Mouse (Mus musculus): ENCODE data around the gene Dnm3. TPM values are rescaled to one million over a fixed set of nuclear protein-coding genes. Genes with fewer than 3 reads are reported as not detected.

Gene Dnm3
- polyA plus RNA-seq, 1 experiment from 2014 or later: 6.9 TPM

- no peaks in the 10 kb centered on the region for H3K36me3 ChIP-seq (ENCODE audit: control insufficient read depth, insufficient read depth, low read length)
- no peaks in the 10 kb centered on the region for H3K9me3 ChIP-seq (ENCODE audit: control insufficient read depth, low read length)
- peaks cover 32% of the 10 kb centered on the region for H3K4me1 ChIP-seq (replicated peaks; ENCODE audit: control insufficient read depth, insufficient read depth, low read length)
- DNase-seq (ENCODE audit: low spot score): no peak
- no peak overlapping the region for H3K4me3 ChIP-seq (ENCODE audit: low read depth, low read length)
- no peak overlapping the region for H3K9ac ChIP-seq (ENCODE audit: low read length)
- WGBS: 62% methylated on average over 6 of the region's 6 CpGs
- no peaks in the 10 kb centered on the region for H3K27me3 ChIP-seq (replicated peaks; ENCODE audit: control insufficient read depth, insufficient read depth, low read length)
- H3K4me2 ChIP-seq (ENCODE audit: low read length): no peak overlapping the region
- H3K27ac ChIP-seq (ENCODE audit: low read depth): peak overlapping the region; percentile 72
- ATAC-seq (replicated peaks; ENCODE audit: low FRiP score, low TSS enrichment, low read depth): no peak
These were observed 400.4 kb downstream of the Dnm3 start for GRCm38 (mm10) chr1:162077454-162077853.

GRCm38 (mm10) chr1:162076581-162077001, 401.2 kb downstream of the Dnm3 start:
- H3K27ac ChIP-seq (ENCODE audit: low read depth): peak overlapping the region; percentile 72

DNA sequence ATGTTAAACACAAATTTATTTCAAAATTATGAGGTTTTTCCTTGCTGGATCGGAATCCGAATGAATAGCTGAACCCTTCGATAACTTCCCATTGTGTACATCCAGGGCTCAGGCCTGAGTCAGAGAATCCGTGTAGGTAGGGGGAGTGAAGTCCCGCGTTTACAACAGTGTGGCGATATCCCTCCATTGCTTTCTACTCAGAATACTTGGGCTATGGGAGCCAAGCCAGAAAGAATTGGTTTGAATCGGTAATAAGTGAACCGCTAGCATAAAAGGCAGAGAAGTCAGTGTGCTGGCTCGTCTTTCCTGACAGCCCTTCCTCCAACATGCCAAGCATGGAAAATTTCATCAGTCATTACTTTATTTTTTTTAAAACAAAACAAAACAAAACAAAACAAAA, 402.0 kb downstream of the Dnm3 start:
- Histone ChIP-seq H3K27me3 (replicated peaks; ENCODE audit: control insufficient read depth, insufficient read depth, low read length) (no peaks in the 10 kb centered on the region), H3K9me3 (ENCODE audit: control insufficient read depth, low read length) (no peaks in the 10 kb centered on the region), H3K4me1 (replicated peaks; ENCODE audit: control insufficient read depth, insufficient read depth, low read length) (peaks cover 22% of the 10 kb centered on the region), H3K4me3 (ENCODE audit: low read depth, low read length) (no peak overlapping the region), H3K27ac (ENCODE audit: low read depth) (peak overlapping the region; percentile 79), H3K9ac (ENCODE audit: low read length) (no peak overlapping the region), H3K36me3 (ENCODE audit: control insufficient read depth, insufficient read depth, low read length) (no peaks in the 10 kb centered on the region), H3K4me2 (ENCODE audit: low read length) (no peak overlapping the region)
- ATAC-seq (replicated peaks; ENCODE audit: low FRiP score, low TSS enrichment, low read depth): no peak
- WGBS: 71% methylated on average over 10 of the region's 10 CpGs
- DNase-seq (ENCODE audit: low spot score): no peak

More at GRCm38 (mm10) chr1:162076581-162077001, 401.2 kb downstream of the Dnm3 start:
- no peak for DNase-seq (ENCODE audit: low spot score)
- peaks cover 24% of the 10 kb centered on the region for H3K4me1 ChIP-seq (replicated peaks; ENCODE audit: control insufficient read depth, insufficient read depth, low read length)
- H3K36me3 ChIP-seq (ENCODE audit: control insufficient read depth, insufficient read depth, low read length): no peaks in the 10 kb centered on the region
- H3K27me3 ChIP-seq (replicated peaks; ENCODE audit: control insufficient read depth, insufficient read depth, low read length): no peaks in the 10 kb centered on the region
- no peaks in the 10 kb centered on the region for H3K9me3 ChIP-seq (ENCODE audit: control insufficient read depth, low read length)
- H3K4me3 ChIP-seq (ENCODE audit: low read depth, low read length): no peak overlapping the region
- no peak; the same call in 1 of the 2 replicates for ATAC-seq (replicated peaks; ENCODE audit: low FRiP score, low TSS enrichment, low read depth)
- H3K9ac ChIP-seq (ENCODE audit: low read length): no peak overlapping the region
- H3K4me2 ChIP-seq (ENCODE audit: low read length): no peak overlapping the region
- 36% methylated on average over 10 of the region's 10 CpGs for WGBS

GRCm38 (mm10) chr1:162075416-162075815, 402.4 kb downstream of the Dnm3 start:
- H3K27ac ChIP-seq (ENCODE audit: low read depth): peak overlapping the region; percentile 79
- peaks cover 22% of the 10 kb centered on the region for H3K4me1 ChIP-seq (replicated peaks; ENCODE audit: control insufficient read depth, insufficient read depth, low read length)
- no peak overlapping the region for H3K4me3 ChIP-seq (ENCODE audit: low read depth, low read length)
- no peaks in the 10 kb centered on the region for H3K9me3 ChIP-seq (ENCODE audit: control insufficient read depth, low read length)
- WGBS: 47% methylated on average over 4 of the region's 4 CpGs
- DNase-seq (ENCODE audit: low spot score) (no peak), ATAC-seq (replicated peaks; ENCODE audit: low FRiP score, low TSS enrichment, low read depth) (no peak)
- H3K36me3 ChIP-seq (ENCODE audit: control insufficient read depth, insufficient read depth, low read length): no peaks in the 10 kb centered on the region
- H3K27me3 ChIP-seq (replicated peaks; ENCODE audit: control insufficient read depth, insufficient read depth, low read length): no peaks in the 10 kb centered on the region
- no peak overlapping the region for H3K4me2 ChIP-seq (ENCODE audit: low read length)
- peak overlapping the region; percentile 22; the same call in 1 of the 2 replicates for H3K9ac ChIP-seq (ENCODE audit: low read length)

- no peaks in the 10 kb centered on the region for H3K9me3 ChIP-seq (ENCODE audit: control insufficient read depth, low read length)
- WGBS: 40% methylated on average over 17 of the region's 17 CpGs
- DNase-seq (ENCODE audit: low spot score) (no peak), ATAC-seq (replicated peaks; ENCODE audit: low FRiP score, low TSS enrichment, low read depth) (no peak)
- H3K27ac ChIP-seq (ENCODE audit: low read depth): peak overlapping the region; percentile 79
- H3K4me2 ChIP-seq (ENCODE audit: low read length): no peak overlapping the region
- H3K36me3 ChIP-seq (ENCODE audit: control insufficient read depth, insufficient read depth, low read length): no peaks in the 10 kb centered on the region
- no peak overlapping the region for H3K4me3 ChIP-seq (ENCODE audit: low read depth, low read length)
- no peak overlapping the region for H3K9ac ChIP-seq (ENCODE audit: low read length)
- no peaks in the 10 kb centered on the region for H3K27me3 ChIP-seq (replicated peaks; ENCODE audit: control insufficient read depth, insufficient read depth, low read length)
- peaks cover 22% of the 10 kb centered on the region for H3K4me1 ChIP-seq (replicated peaks; ENCODE audit: control insufficient read depth, insufficient read depth, low read length)
These were observed 403.0 kb downstream of the Dnm3 start for GRCm38 (mm10) chr1:162074626-162075410.

- peak overlapping the region; percentile 71 for H3K27ac ChIP-seq (ENCODE audit: low read depth)
- WGBS: 57% methylated on average over 7 of the region's 7 CpGs
These were observed 404.8 kb downstream of the Dnm3 start for GRCm38 (mm10) chr1:162072917-162073578.

DNA sequence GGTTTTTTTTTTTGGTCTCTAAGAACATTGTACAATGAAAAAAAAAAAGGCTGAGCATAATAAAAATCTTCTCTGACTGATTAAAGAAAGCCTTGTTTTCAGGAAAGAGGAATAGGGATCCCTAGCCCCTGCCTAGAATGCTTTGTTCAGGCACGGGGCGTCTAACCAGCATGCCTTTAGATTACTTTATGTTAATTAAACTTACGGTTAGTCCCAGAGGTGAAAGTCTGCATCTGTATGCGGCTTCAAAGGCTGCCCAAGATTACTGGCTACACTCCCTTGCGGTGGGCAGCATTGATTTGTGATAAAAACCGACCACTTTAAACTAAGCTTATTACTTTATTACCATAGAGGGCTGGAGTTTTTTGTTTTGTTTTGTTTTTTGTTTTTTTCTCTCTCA, 424.2 kb downstream of the Dnm3 start:
- WGBS: 33% methylated on average over 6 of the region's 6 CpGs
- peaks cover 8% of the 10 kb centered on the region; the same call in 1 of the 2 replicates for H3K4me1 ChIP-seq (replicated peaks; ENCODE audit: control insufficient read depth, insufficient read depth, low read length)
- ATAC-seq (replicated peaks; ENCODE audit: low FRiP score, low TSS enrichment, low read depth): no peak

More at GRCm38 (mm10) chr1:162072917-162073578, 404.8 kb downstream of the Dnm3 start:
- Histone ChIP-seq H3K9me3 (ENCODE audit: control insufficient read depth, low read length) (no peaks in the 10 kb centered on the region), H3K27me3 (replicated peaks; ENCODE audit: control insufficient read depth, insufficient read depth, low read length) (no peaks in the 10 kb centered on the region), H3K4me1 (replicated peaks; ENCODE audit: control insufficient read depth, insufficient read depth, low read length) (peaks cover 22% of the 10 kb centered on the region), H3K4me3 (ENCODE audit: low read depth, low read length) (no peak overlapping the region), H3K4me2 (ENCODE audit: low read length) (no peak overlapping the region), H3K36me3 (ENCODE audit: control insufficient read depth, insufficient read depth, low read length) (no peaks in the 10 kb centered on the region), H3K9ac (ENCODE audit: low read length) (no peak overlapping the region)
- ATAC-seq (replicated peaks; ENCODE audit: low FRiP score, low TSS enrichment, low read depth) (no peak), DNase-seq (ENCODE audit: low spot score) (no peak)

DNA sequence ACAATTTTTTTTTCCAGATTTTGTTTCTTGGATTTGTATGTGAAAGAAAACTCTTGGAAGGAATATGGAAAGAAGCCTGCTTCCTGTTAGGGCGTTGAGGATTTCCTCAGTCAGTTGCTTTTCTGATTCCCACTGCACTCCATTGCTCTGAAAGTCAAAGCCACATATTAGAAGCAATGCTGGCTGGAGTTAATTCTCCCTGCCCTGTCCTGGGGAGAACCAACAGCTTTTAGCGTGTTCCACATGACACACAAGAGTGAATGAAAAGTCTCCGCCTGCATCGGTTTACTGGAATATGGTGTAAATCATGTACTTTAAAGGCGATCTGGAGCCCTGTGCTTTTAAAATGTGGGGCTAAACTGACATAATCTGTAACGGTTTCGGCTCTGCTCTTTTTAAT, 424.6 kb downstream of the Dnm3 start:
- Histone ChIP-seq H3K27me3 (replicated peaks; ENCODE audit: control insufficient read depth, insufficient read depth, low read length) (no peaks in the 10 kb centered on the region), H3K4me2 (ENCODE audit: low read length) (no peak overlapping the region), H3K9me3 (ENCODE audit: control insufficient read depth, low read length) (no peaks in the 10 kb centered on the region), H3K27ac (ENCODE audit: low read depth) (peak overlapping the region; percentile 45; the same call in 1 of the 2 replicates), H3K36me3 (ENCODE audit: control insufficient read depth, insufficient read depth, low read length) (no peaks in the 10 kb centered on the region), H3K4me3 (ENCODE audit: low read depth, low read length) (no peak overlapping the region), H3K9ac (ENCODE audit: low read length) (no peak overlapping the region), H3K4me1 (replicated peaks; ENCODE audit: control insufficient read depth, insufficient read depth, low read length) (peaks cover 8% of the 10 kb centered on the region; the same call in 1 of the 2 replicates)
- DNase-seq (ENCODE audit: low spot score) (no peak), ATAC-seq (replicated peaks; ENCODE audit: low FRiP score, low TSS enrichment, low read depth) (no peak)
- 47% methylated on average over 7 of the region's 7 CpGs for WGBS

More for the DNA sequence above, 424.2 kb downstream of the Dnm3 start:
- no peaks in the 10 kb centered on the region for H3K9me3 ChIP-seq (ENCODE audit: control insufficient read depth, low read length)
- H3K4me3 ChIP-seq (ENCODE audit: low read depth, low read length): no peak overlapping the region
- no peak overlapping the region for H3K9ac ChIP-seq (ENCODE audit: low read length)
- no peak overlapping the region for H3K4me2 ChIP-seq (ENCODE audit: low read length)
- H3K36me3 ChIP-seq (ENCODE audit: control insufficient read depth, insufficient read depth, low read length): no peaks in the 10 kb centered on the region
- no peaks in the 10 kb centered on the region for H3K27me3 ChIP-seq (replicated peaks; ENCODE audit: control insufficient read depth, insufficient read depth, low read length)
- peak overlapping the region; percentile 45; the same call in 1 of the 2 replicates for H3K27ac ChIP-seq (ENCODE audit: low read depth)
- DNase-seq (ENCODE audit: low spot score): no peak
